Mouse (Mus musculus) left cerebral cortex, postnatal 14 days (tissue): Measurements from ENCODE around the gene Slc7a14. TPM values are rescaled to one million over a fixed set of nuclear protein-coding genes. Genes with fewer than 3 reads are reported as not detected.

Source experiments
- DNase-seq, 2 experiments: peaks; one replicate each; pipeline ENCODE4 v3.0.0; 2021 to 2022; ENCODE audit warnings: low spot score in 2 of 2, mixed read lengths in 1 of 2
- intact Hi-C: fragments of 180-260 bp; cut with DNase I; formaldehyde crosslinking; loops from one replicate; pipeline ENCODE4 v1.15.1; 2025
- total RNA-seq, 2 experiments: library from RNA; stranded (reverse); gene quantifications; 2 replicates each; pipeline ENCODE4 v1.2.3; 2021

Slc7a14 gene
- total RNA-seq, 2 experiments from 2014 or later, result 36.4 to 42.7 TPM

GRCm38 (mm10) chr3:31220040-31220439 is 90.1 kb downstream of the Slc7a14 start:
- intact Hi-C loops, result no loop called here
- no peak for DNase-seq

GRCm38 (mm10) chr3:31219483-31219882 is 90.7 kb downstream of the Slc7a14 start:
- peak in 1 of 2 experiments; percentile 35 for DNase-seq
- intact Hi-C loops, result no loop called here

- intact Hi-C loops, result no loop called here
Measured at GRCm38 (mm10) chr3:31217523-31217922, 92.7 kb downstream of the Slc7a14 start.

GRCm38 (mm10) chr3:31213802-31214201 is 96.4 kb downstream of the Slc7a14 start:
- no peak for DNase-seq
- intact Hi-C loops, result no loop called here

More at GRCm38 (mm10) chr3:31217523-31217922, 92.7 kb downstream of the Slc7a14 start:
- DNase-seq, result no peak

GRCm38 (mm10) chr3:31212205-31213038 is 97.8 kb downstream of the Slc7a14 start:
- DNase-seq, result no peak
- intact Hi-C loops, result no loop called here

GRCm38 (mm10) chr3:31209001-31209400 is 101.2 kb downstream of the Slc7a14 start:
- intact Hi-C loops, result no loop called here
- DNase-seq, result no peak

- intact Hi-C loops, result no loop called here
- DNase-seq, result no peak
Measured at GRCm38 (mm10) chr3:31208458-31208994, 101.7 kb downstream of the Slc7a14 start.

GRCm38 (mm10) chr3:31208046-31208445 is 102.1 kb downstream of the Slc7a14 start:
- DNase-seq, result no peak
- intact Hi-C loops, result no loop called here

- intact Hi-C loops, result no loop called here
- DNase-seq, result no peak
Measured at GRCm38 (mm10) chr3:31205167-31205566, 105.0 kb downstream of the Slc7a14 start.

GRCm38 (mm10) chr3:31203947-31204346 is 106.2 kb downstream of the Slc7a14 start:
- DNase-seq, result no peak
- intact Hi-C loops, result no loop called here

GRCm38 (mm10) chr3:31199162-31199877 is 110.9 kb downstream of the Slc7a14 start:
- intact Hi-C loops, result no loop called here
- DNase-seq, result no peak

GRCm38 (mm10) chr3:31191402-31191801 is 118.8 kb downstream of the Slc7a14 start:
- no peak for DNase-seq
- intact Hi-C loops, result no loop called here

- intact Hi-C loops, result no loop called here
- no peak for DNase-seq
Measured at GRCm38 (mm10) chr3:31190342-31190741, 119.8 kb downstream of the Slc7a14 start.

GRCm38 (mm10) chr3:31166365-31166871 is 143.8 kb downstream of the Slc7a14 start:
- peak; percentile 41 to 60 for DNase-seq
- intact Hi-C loops, result no loop called here

- intact Hi-C loops, result no loop called here
Measured at GRCm38 (mm10) chr3:31165803-31166202, 144.4 kb downstream of the Slc7a14 start.

GRCm38 (mm10) chr3:31162860-31163259 is 147.3 kb downstream of the Slc7a14 start:
- intact Hi-C loops, result no loop called here
- no peak for DNase-seq

More at GRCm38 (mm10) chr3:31165803-31166202, 144.4 kb downstream of the Slc7a14 start:
- no peak for DNase-seq

GRCm38 (mm10) chr3:31161336-31161735 is 148.8 kb downstream of the Slc7a14 start:
- intact Hi-C loops, result no loop called here
- no peak for DNase-seq

GRCm38 (mm10) chr3:31160046-31160445 is 150.1 kb downstream of the Slc7a14 start:
- intact Hi-C loops, result no loop called here
- no peak for DNase-seq

GRCm38 (mm10) chr3:31157776-31158175 is 152.4 kb downstream of the Slc7a14 start:
- no peak for DNase-seq
- intact Hi-C loops, result no loop called here

- intact Hi-C loops, result no loop called here
- no peak for DNase-seq
Measured at GRCm38 (mm10) chr3:31156126-31156525, 154.1 kb downstream of the Slc7a14 start.
